Mouse (Mus musculus) stomach, postnatal 0 days (tissue): ENCODE data around the gene Gm973.

ENCODE experiments used
- CTCF ChIP-seq: IDR thresholded peaks from 2 replicates; pipeline ENCODE4 v1.5.1; 2016; ENCODE audit warnings: antibody characterized with exemption, low read depth, mild to moderate bottlenecking, moderate library complexity
- EP300 ChIP-seq: optimal IDR thresholded peaks from 2 replicates; pipeline ENCODE3; 2016; ENCODE audit warnings: antibody characterized with exemption

DNA sequence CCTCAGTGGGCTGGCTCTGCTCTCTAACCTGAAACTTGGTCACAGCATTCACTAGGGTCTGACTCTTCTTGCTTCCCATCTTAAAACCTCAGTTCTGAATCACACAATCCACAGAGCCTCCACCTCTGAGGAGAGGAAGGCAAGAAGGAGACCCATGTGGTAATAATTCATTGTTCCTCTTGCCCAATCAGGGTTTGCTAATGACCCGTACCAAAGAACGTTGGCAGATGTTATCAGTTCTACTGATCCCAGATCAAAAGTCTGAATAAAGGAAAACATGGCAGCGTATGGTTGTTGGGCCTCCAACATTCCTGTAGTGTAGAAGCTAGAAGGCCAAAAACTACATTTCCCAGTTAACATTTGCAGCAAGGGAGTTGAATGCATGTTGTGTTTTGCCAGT is 55.4 kb downstream of the Gm973 start:
- TF ChIP-seq EP300 (no peak), CTCF (no peak)
